Mouse (Mus musculus): ENCODE results near the gene Lbr. TPM values are rescaled to one million over a fixed set of nuclear protein-coding genes. Genes with fewer than 3 reads are reported as not detected.

Gene Lbr
- total RNA-seq (2023): 100 to 1,000 TPM; 433 to 453 TPM

GRCm38 (mm10) chr1:181842781-181843180, at the start of gene Lbr:
TSS of gene Lbr (minus strand) at chr1:181843046.

Other genes with a start within 250 kb of the Lbr start
- 1 to 10 TPM; 1.5 to 2.5 TPM for gene Enah, start 176.9 kb upstream of the Lbr start, total RNA-seq (2023)